Mouse (Mus musculus): Measurements from ENCODE around the gene Uvrag. TPM values are rescaled to one million over a fixed set of nuclear protein-coding genes. Genes with fewer than 3 reads are reported as not detected.

The Uvrag gene
- polyA plus RNA-seq, 3 experiments from 2014 or later, result 5.7 to 9.7 (median 7.0) TPM

GRCm38 (mm10) chr7:99139841-99140491 lies 975 bp downstream of the Uvrag start:
- ATAC-seq, result no peak

GRCm38 (mm10) chr7:99137541-99137940 lies 3.4 kb downstream of the Uvrag start:
- no peak for ATAC-seq

GRCm38 (mm10) chr7:99136789-99137188 lies 4.2 kb downstream of the Uvrag start:
- ATAC-seq, result no peak

GRCm38 (mm10) chr7:99133811-99134402 lies 7.0 kb downstream of the Uvrag start:
- ATAC-seq, result no peak

GRCm38 (mm10) chr7:99132597-99132996 lies 8.3 kb downstream of the Uvrag start:
- no peak for ATAC-seq

- ATAC-seq, result no peak
Measured at GRCm38 (mm10) chr7:99131819-99132353, 9.1 kb downstream of the Uvrag start.

- ATAC-seq, result peak; percentile 75
Measured at GRCm38 (mm10) chr7:99128965-99129364, 12.0 kb downstream of the Uvrag start.

GRCm38 (mm10) chr7:99128020-99128950 lies 12.7 kb downstream of the Uvrag start:
- ATAC-seq, result no peak

- no peak for ATAC-seq
Measured at GRCm38 (mm10) chr7:99126057-99126456, 14.9 kb downstream of the Uvrag start.

GRCm38 (mm10) chr7:99122651-99123050 lies 18.3 kb downstream of the Uvrag start:
- no peak for ATAC-seq

- ATAC-seq, result no peak
Measured at GRCm38 (mm10) chr7:99120865-99121521, 19.9 kb downstream of the Uvrag start.

- ATAC-seq, result peak; percentile 35
Measured at GRCm38 (mm10) chr7:99120082-99120481, 20.9 kb downstream of the Uvrag start.

GRCm38 (mm10) chr7:99116781-99117180 lies 24.2 kb downstream of the Uvrag start:
- no peak for ATAC-seq

- ATAC-seq, result no peak
Measured at GRCm38 (mm10) chr7:99114006-99114726, 26.8 kb downstream of the Uvrag start.

- peak; percentile 60 for ATAC-seq
Measured at GRCm38 (mm10) chr7:99107566-99107965, 33.4 kb downstream of the Uvrag start.

- ATAC-seq, result no peak
Measured at GRCm38 (mm10) chr7:99106714-99107270, 34.1 kb downstream of the Uvrag start.

GRCm38 (mm10) chr7:99101767-99102593 lies 39.0 kb downstream of the Uvrag start:
- no peak for ATAC-seq

GRCm38 (mm10) chr7:99101076-99101475 lies 39.9 kb downstream of the Uvrag start:
- ATAC-seq, result no peak

- ATAC-seq, result no peak
Measured at GRCm38 (mm10) chr7:99100573-99100972, 40.4 kb downstream of the Uvrag start.

GRCm38 (mm10) chr7:99100087-99100486 lies 40.9 kb downstream of the Uvrag start:
- no peak for ATAC-seq

- ATAC-seq, result no peak
Measured at GRCm38 (mm10) chr7:99097781-99098180, 43.2 kb downstream of the Uvrag start.

Measured in inflammation-experienced regulatory T-cells, adult 6 months (primary cell).